Mouse (Mus musculus) monocyte, adult 59 days (primary cell): ENCODE measurements around the gene Gm15140. TPM values are rescaled to one million over a fixed set of nuclear protein-coding genes. Genes with fewer than 3 reads are reported as not detected.

Experiments
- total RNA-seq, 2 experiments: library from RNA; stranded (reverse); gene quantifications; one replicate each; pipeline ENCODE4 v1.2.4; 2023

The Gm15140 gene
- total RNA-seq: not detected

GRCm38 (mm10) chrX:154120585-154120984 lies at the start of gene Gm15140:
Gene Gm15140 (minus strand): TSS chrX:154120685.

Other genes starting within 250 kb of the Gm15140 start
- gene Samt1, start 108.0 kb downstream of the Gm15140 start, total RNA-seq: not detected
- gene 4921511M17Rik, start 86.9 kb downstream of the Gm15140 start, total RNA-seq: not detected
- gene Gm10057, start 65.6 kb downstream of the Gm15140 start, total RNA-seq: not detected
- gene 4930524N10Rik, start 222.7 kb upstream of the Gm15140 start, total RNA-seq: not detected